Mouse (Mus musculus) thymus, adult 2 months (tissue): ENCODE measurements around the gene Map4. TPM values are rescaled to one million over a fixed set of nuclear protein-coding genes. Genes with fewer than 3 reads are reported as not detected.

ENCODE experiments used
- DNase-seq: peaks from one replicate; pipeline ENCODE4 v3.0.0; 2021
- H3K27ac ChIP-seq: fragments of 200-500 bp; 2 replicates; pipeline ENCODE4 v1.5.1; 2012; ENCODE audit warnings: low read length, control low read depth; ENCODE audit not compliant: control insufficient read depth, insufficient read depth
- H3K27me3 ChIP-seq: fragments of 200-500 bp; 2 replicates; pipeline ENCODE4 v1.6.1; 2012; ENCODE audit warnings: mild to moderate bottlenecking, low read length, moderate library complexity, mixed read lengths; ENCODE audit not compliant: control insufficient read depth, insufficient read depth
- H3K36me3 ChIP-seq: fragments of 200-500 bp; 2 replicates; pipeline ENCODE4 v1.6.1; 2012; ENCODE audit warnings: mild to moderate bottlenecking, low read length, moderate library complexity; ENCODE audit not compliant: control insufficient read depth, insufficient read depth
- H3K4me1 ChIP-seq: fragments of 200-500 bp; replicated peaks from 2 replicates; pipeline ENCODE4 v1.6.1; 2012; ENCODE audit warnings: low read length; ENCODE audit not compliant: control insufficient read depth, insufficient read depth
- H3K4me3 ChIP-seq: fragments of 200-500 bp; 2 replicates; pipeline ENCODE4 v1.5.1; 2012; ENCODE audit warnings: mild to moderate bottlenecking, low read length, control low read depth, moderate library complexity; ENCODE audit not compliant: control insufficient read depth, insufficient read depth
- CTCF ChIP-seq: fragments of 200-500 bp; IDR thresholded peaks from 2 replicates; pipeline ENCODE4 v1.5.1; 2012; ENCODE audit warnings: mild to moderate bottlenecking, control low read depth, low read length, moderate library complexity, borderline replicate concordance; ENCODE audit not compliant: control insufficient read depth, poor library complexity, insufficient read depth; ENCODE audit errors: extremely low read depth
- POLR2A ChIP-seq: fragments of 200-500 bp; IDR thresholded peaks from 2 replicates; pipeline ENCODE4 v1.6.1; 2012; ENCODE audit warnings: mild to moderate bottlenecking, low read length, control low read depth, moderate library complexity; ENCODE audit not compliant: control insufficient read depth, poor library complexity, insufficient read depth; ENCODE audit errors: extremely low read depth
- WGBS: fragments of 180-500 bp; shearing (Covaris S2); methylation state at CpG from one replicate; pipeline ENCODE4 v1.1.7; 2018; 5-methylcytosine and 5-hydroxymethylcytosine counted together
- polyA plus RNA-seq: library from polyadenylated mRNA; depleted of rRNA; stranded (reverse); fragments of >200 nt; gene quantifications from 2 replicates; pipeline ENCODE4 v1.2.3, GENCODE M21; 2012

The Map4 gene
- polyA plus RNA-seq, 1 experiment = 463 TPM

GRCm38 (mm10) chr9:109954631-109955030, 23.4 kb downstream of the Map4 start:
- H3K27ac ChIP-seq = no peak overlapping the region
- H3K4me1 ChIP-seq = no peaks in the 10 kb centered on the region
- TF ChIP-seq CTCF (no peak), POLR2A (no peak)
- no peaks in the 10 kb centered on the region for H3K27me3 ChIP-seq
- no peak overlapping the region for H3K4me3 ChIP-seq
- DNase-seq = no peak
- H3K36me3 ChIP-seq = no peaks in the 10 kb centered on the region

GRCm38 (mm10) chr9:109959456-109960150, 28.3 kb downstream of the Map4 start:
- no peak for DNase-seq
- WGBS = 65% methylated on average over 5 of the region's 5 CpGs
- H3K27me3 ChIP-seq = no peaks in the 10 kb centered on the region
- no peaks in the 10 kb centered on the region for H3K36me3 ChIP-seq
- TF ChIP-seq POLR2A (no peak), CTCF (no peak)
- no peak overlapping the region for H3K4me3 ChIP-seq
- no peak overlapping the region for H3K27ac ChIP-seq
- H3K4me1 ChIP-seq = no peaks in the 10 kb centered on the region

- Histone ChIP-seq H3K27ac (no peak overlapping the region), H3K4me3 (no peak overlapping the region), H3K4me1 (no peaks in the 10 kb centered on the region), H3K36me3 (no peaks in the 10 kb centered on the region), H3K27me3 (no peaks in the 10 kb centered on the region)
- 97% methylated on average over 4 of the region's 4 CpGs for WGBS
- no peak for DNase-seq
- no peak for TF ChIP-seq POLR2A
- TF ChIP-seq CTCF = no peak
Measured at GRCm38 (mm10) chr9:109960593-109960992, 29.3 kb downstream of the Map4 start.

DNA sequence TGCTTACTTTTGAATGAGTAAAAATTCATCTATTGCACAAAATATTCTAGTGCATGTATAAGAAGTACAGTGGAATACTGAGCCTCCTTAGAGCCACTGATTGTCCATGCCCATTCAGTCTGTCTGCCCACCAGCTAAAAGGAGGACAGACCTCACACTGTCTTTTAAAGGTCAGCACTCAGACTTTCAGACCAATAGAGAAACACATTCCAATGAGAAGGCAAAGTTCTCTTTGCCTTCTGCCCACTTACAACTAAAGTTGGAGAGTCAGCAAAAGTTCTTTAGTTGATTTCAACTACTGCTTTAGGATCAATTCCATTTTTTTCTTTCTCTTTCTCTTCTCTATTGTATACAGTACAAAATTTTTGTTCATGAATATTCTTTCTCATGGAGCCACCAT, 33.5 kb downstream of the Map4 start:
- H3K4me1 ChIP-seq = no peaks in the 10 kb centered on the region
- DNase-seq = no peak
- no peak for TF ChIP-seq CTCF
- TF ChIP-seq POLR2A = no peak
- H3K36me3 ChIP-seq = no peaks in the 10 kb centered on the region
- H3K4me3 ChIP-seq = no peak overlapping the region
- no peaks in the 10 kb centered on the region for H3K27me3 ChIP-seq
- no peak overlapping the region for H3K27ac ChIP-seq

GRCm38 (mm10) chr9:109968351-109969116, 37.3 kb downstream of the Map4 start:
- no peak for TF ChIP-seq POLR2A
- no peak for TF ChIP-seq CTCF
- Histone ChIP-seq H3K4me1 (no peaks in the 10 kb centered on the region), H3K36me3 (no peaks in the 10 kb centered on the region), H3K27me3 (no peaks in the 10 kb centered on the region), H3K27ac (no peak overlapping the region), H3K4me3 (no peak overlapping the region)
- DNase-seq = no peak
- WGBS = 34% methylated on average over 4 of the region's 4 CpGs

- Histone ChIP-seq H3K27ac (no peak overlapping the region), H3K4me3 (no peak overlapping the region), H3K27me3 (no peaks in the 10 kb centered on the region), H3K36me3 (no peaks in the 10 kb centered on the region), H3K4me1 (no peaks in the 10 kb centered on the region)
- TF ChIP-seq POLR2A (no peak), CTCF (no peak)
- DNase-seq = no peak
- 90% methylated on average over 3 of the region's 3 CpGs for WGBS
Measured at GRCm38 (mm10) chr9:109969181-109969580, 37.9 kb downstream of the Map4 start.
